Mouse (Mus musculus) heart, embryonic 14.5 days (tissue): ENCODE data around the gene Sema7a. TPM values are rescaled to one million over a fixed set of nuclear protein-coding genes. Genes with fewer than 3 reads are reported as not detected.

ENCODE experiments used
- ATAC-seq: fragments of 200-750 bp; cut with Nextera tagmentation; 2 replicates; pipeline ENCODE4 v1.8.0; 2017; ENCODE audit warnings: low read depth, moderate TSS enrichment; ENCODE audit not compliant: insufficient number of reproducible peaks, insufficient read depth, low FRiP score
- H3K27ac ChIP-seq, 2 experiments: fragments of 200-500 bp in 1 of 2; fragments of 300-500 bp in 1 of 2; sonication (generic) in 1 of 2; replicated peaks in 1 of 2; 2 replicates each; pipeline ENCODE4 v1.5.1; 2012 to 2014; ENCODE audit warnings: low read depth in 2 of 2, low read length in 2 of 2, control low read depth in 1 of 2, mild to moderate bottlenecking in 1 of 2, mixed read lengths in 1 of 2; ENCODE audit not compliant: control insufficient read depth in 1 of 2, insufficient read depth in 1 of 2
- H3K27me3 ChIP-seq: fragments of 300-500 bp; sonication (generic); 2 replicates; pipeline ENCODE4 v1.6.1; 2014; ENCODE audit warnings: mild to moderate bottlenecking, low read length, control low read depth; ENCODE audit not compliant: control insufficient read depth, insufficient read depth
- H3K36me3 ChIP-seq: fragments of 300-500 bp; sonication (generic); 2 replicates; pipeline ENCODE4 v1.6.1; 2014; ENCODE audit warnings: mild to moderate bottlenecking, control low read depth, low read length, mixed read lengths; ENCODE audit not compliant: control insufficient read depth, insufficient read depth
- H3K4me1 ChIP-seq, 2 experiments: fragments of 200-500 bp in 1 of 2; fragments of 300-500 bp in 1 of 2; sonication (generic) in 1 of 2; 2 replicates each; pipeline ENCODE4 v1.6.1; 2012 to 2014; ENCODE audit warnings: low read length in 2 of 2, control low read depth in 1 of 2, mixed read lengths in 1 of 2; ENCODE audit not compliant: control insufficient read depth in 2 of 2, insufficient read depth in 2 of 2
- H3K4me2 ChIP-seq: fragments of 300-500 bp; sonication (generic); 2 replicates; pipeline ENCODE4 v1.6.1; 2014; ENCODE audit warnings: mild to moderate bottlenecking, low read length
- H3K4me3 ChIP-seq, 2 experiments: fragments of 200-500 bp in 1 of 2; fragments of 300-500 bp in 1 of 2; sonication (generic) in 1 of 2; 2 replicates each; pipeline ENCODE4 v1.5.1; 2012 to 2014; ENCODE audit warnings: low read length in 2 of 2, mild to moderate bottlenecking in 2 of 2, control low read depth in 1 of 2, low read depth in 1 of 2, moderate library complexity in 1 of 2; ENCODE audit not compliant: control insufficient read depth in 1 of 2, insufficient read depth in 1 of 2
- H3K9ac ChIP-seq: fragments of 300-500 bp; sonication (generic); 2 replicates; pipeline ENCODE4 v1.6.1; 2014; ENCODE audit warnings: mild to moderate bottlenecking, low read length
- H3K9me3 ChIP-seq: fragments of 300-500 bp; sonication (generic); 2 replicates; pipeline ENCODE4 v1.6.1; 2016; ENCODE audit warnings: low read length, control low read depth; ENCODE audit not compliant: control insufficient read depth
- WGBS: fragments of 180-500 bp; shearing (Covaris S2); extraction: QIAGEN DNeasy Blood & Tissue Kit; methylation state at CpG from one replicate; pipeline ENCODE4 v1.1.7; 2014; 5-methylcytosine and 5-hydroxymethylcytosine counted together
- polyA plus RNA-seq: library from polyadenylated mRNA; unstranded; fragments of >200 nt; fragmentation: Nextera tagmentation; extraction: Ambion mirVana; gene quantifications from 2 replicates; pipeline ENCODE4 v1.2.1, GENCODE M21; 2014

Sema7a gene
- polyA plus RNA-seq, 1 experiment from 2014 or later, result 0.70 TPM

GRCm38 (mm10) chr9:57907206-57907605, 32.7 kb upstream of the Sema7a start:
- Histone ChIP-seq H3K36me3 (no peaks in the 10 kb centered on the region), H3K4me3 (no peak overlapping the region), H3K4me2 (no peak overlapping the region), H3K4me1 (peaks cover 3 to 15% of the 10 kb centered on the region in 2 experiments), H3K9ac (no peak overlapping the region), H3K27ac (no peak overlapping the region), H3K27me3 (no peaks in the 10 kb centered on the region), H3K9me3 (no peaks in the 10 kb centered on the region)
- no peak for ATAC-seq
- WGBS, result 73% methylated on average over 6 of the region's 6 CpGs

DNA sequence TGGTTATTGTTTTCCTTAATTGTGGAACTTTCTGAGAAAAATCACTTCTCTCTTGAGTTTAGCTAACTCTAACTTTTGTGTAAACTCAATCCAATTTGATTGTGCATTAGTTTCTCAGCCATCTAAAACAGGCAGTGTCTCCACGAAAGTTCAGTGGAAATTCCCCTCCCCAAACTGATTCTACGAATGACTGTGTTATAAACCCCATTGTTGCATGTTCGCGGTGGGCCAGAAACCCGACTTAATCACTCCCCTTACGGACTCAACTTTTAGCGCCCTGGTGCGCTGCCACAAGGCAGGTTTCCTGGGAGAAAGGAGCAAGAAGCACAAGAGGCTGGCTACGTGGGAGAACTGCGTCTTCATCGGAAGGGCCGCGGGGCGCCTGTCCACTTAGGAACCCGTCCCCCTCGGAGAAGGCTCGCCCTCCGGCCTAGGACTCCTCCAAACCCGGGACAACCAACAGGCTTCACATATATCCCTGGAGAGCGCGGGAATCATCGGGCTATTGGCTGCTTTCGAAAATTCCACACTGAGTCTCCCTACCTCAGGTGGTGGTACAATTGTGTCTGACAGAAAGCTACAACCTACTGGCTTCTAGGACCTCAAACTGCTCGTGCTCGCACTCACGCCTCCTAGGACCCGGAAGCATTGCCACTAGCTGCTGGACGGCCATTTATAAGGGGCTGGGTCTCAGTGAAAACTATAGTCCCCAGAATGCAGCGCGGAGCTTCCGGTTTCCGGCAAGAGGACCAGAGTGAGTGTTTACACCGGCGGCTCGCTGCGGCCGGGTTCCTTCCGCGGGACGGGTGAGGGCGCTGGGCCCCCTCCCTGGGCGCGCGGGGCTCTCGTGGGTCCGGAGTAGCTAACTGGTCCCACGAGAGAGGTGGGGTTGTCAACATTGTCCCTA, 29.4 kb upstream of the Sema7a start, which contains the start of gene Ubl7:
Ubl7 (plus strand) TSS at position 726 of the 907 bp plus-strand sequence.
- Histone ChIP-seq H3K4me1 (peaks cover 3 to 11% of the 10 kb centered on the region in 2 experiments), H3K4me2 (peak within 1 kb of the TSS; percentile 77), H3K36me3 (peaks cover 26% of the 10 kb centered on the region), H3K4me3 (peak within 1 kb of the TSS; percentile 59 to 61), H3K9me3 (no peaks in the 10 kb centered on the region), H3K27me3 (no peaks in the 10 kb centered on the region), H3K27ac (peak within 1 kb of the TSS; percentile 67 to 83), H3K9ac (peak within 1 kb of the TSS; percentile 85)
- under 1% methylated on average over 47 of the region's 47 CpGs for WGBS
- peak; percentile 87 for ATAC-seq

GRCm38 (mm10) chr9:57912571-57912970, 27.3 kb upstream of the Sema7a start:
- Histone ChIP-seq H3K36me3 (peaks cover 39% of the 10 kb centered on the region), H3K9me3 (no peaks in the 10 kb centered on the region), H3K9ac (no peak overlapping the region), H3K4me3 (no peak overlapping the region), H3K4me2 (no peak overlapping the region), H3K4me1 (peaks cover 3 to 11% of the 10 kb centered on the region in 2 experiments), H3K27me3 (no peaks in the 10 kb centered on the region), H3K27ac (no peak overlapping the region)
- no peak for ATAC-seq
- 91% methylated on average over 5 of the region's 5 CpGs for WGBS

GRCm38 (mm10) chr9:57921491-57922060, 18.3 kb upstream of the Sema7a start:
- Histone ChIP-seq H3K36me3 (peaks cover 92% of the 10 kb centered on the region), H3K4me1 (no peaks in the 10 kb centered on the region)
- WGBS, result 90% methylated on average over 9 of the region's 9 CpGs

GRCm38 (mm10) chr9:57922381-57922780, 17.5 kb upstream of the Sema7a start:
- WGBS, result 89% methylated on average over 5 of the region's 5 CpGs
- no peak overlapping the region for H3K27ac ChIP-seq
- no peak overlapping the region for H3K4me3 ChIP-seq
- H3K4me1 ChIP-seq, result no peaks in the 10 kb centered on the region
- H3K27me3 ChIP-seq, result no peaks in the 10 kb centered on the region
- H3K9me3 ChIP-seq, result no peaks in the 10 kb centered on the region
- no peak for ATAC-seq
- H3K36me3 ChIP-seq, result peaks cover 96% of the 10 kb centered on the region
- no peak overlapping the region for H3K4me2 ChIP-seq
- no peak overlapping the region for H3K9ac ChIP-seq

More at GRCm38 (mm10) chr9:57921491-57922060, 18.3 kb upstream of the Sema7a start:
- Histone ChIP-seq H3K27me3 (no peaks in the 10 kb centered on the region), H3K4me2 (no peak overlapping the region), H3K9ac (no peak overlapping the region), H3K27ac (no peak overlapping the region), H3K9me3 (no peaks in the 10 kb centered on the region), H3K4me3 (no peak overlapping the region)
- no peak for ATAC-seq

DNA sequence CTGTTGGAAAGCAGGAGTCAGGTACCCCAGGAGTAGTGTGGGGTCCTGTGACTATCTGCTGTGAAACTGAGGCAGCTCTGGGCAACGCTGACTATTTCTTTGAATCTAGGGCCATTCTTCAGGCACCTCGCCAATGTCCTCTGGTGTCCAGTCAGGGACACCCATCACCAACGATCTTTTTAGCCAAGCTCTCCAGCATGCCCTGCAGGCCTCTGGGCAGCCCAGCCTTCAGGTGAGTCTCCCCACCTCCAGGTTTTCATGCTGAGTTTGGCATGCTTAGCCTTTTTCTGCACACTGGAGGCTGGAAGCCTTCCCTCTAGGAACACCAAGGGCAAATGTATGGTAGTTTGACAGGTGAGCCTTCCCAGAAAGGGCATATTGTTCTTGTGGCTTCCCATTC, 16.9 kb upstream of the Sema7a start:
- Histone ChIP-seq H3K27me3 (no peaks in the 10 kb centered on the region), H3K9me3 (no peaks in the 10 kb centered on the region), H3K4me2 (no peak overlapping the region), H3K4me1 (no peaks in the 10 kb centered on the region), H3K9ac (no peak overlapping the region), H3K27ac (no peak overlapping the region), H3K4me3 (no peak overlapping the region), H3K36me3 (peaks cover 96% of the 10 kb centered on the region)
- no peak for ATAC-seq
- WGBS, result 91% methylated on average over 3 of the region's 3 CpGs

DNA sequence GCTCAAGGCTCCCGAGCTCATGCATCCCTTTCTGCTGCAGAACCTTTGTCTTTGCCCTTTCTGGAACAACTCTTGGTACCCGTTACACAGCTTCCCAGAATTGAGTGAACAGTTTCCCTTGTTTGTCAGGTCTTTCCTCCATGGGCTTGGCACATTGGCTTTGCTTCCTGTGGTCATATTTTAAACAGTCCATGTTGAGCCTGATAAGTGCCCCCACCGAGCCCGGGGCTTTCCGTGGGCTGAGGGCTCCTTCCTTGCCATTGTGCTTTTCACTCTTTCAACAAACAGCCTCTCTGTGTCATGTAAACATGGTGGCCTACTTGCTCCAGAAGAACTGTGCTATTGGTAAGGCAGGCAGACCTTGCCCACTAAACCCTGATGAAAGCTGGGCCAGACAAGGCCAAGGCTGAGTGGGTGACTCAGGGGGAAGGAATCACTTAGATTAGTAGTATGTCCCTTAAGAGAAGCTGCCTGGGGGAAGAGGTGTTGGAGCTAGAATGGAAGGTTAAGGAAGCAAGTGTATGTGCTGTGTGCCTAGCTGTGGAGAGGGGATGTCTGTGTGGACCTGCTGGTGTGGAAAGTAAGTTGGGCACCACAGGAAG, 8.6 kb upstream of the Sema7a start:
- ATAC-seq, result no peak
- Histone ChIP-seq H3K4me3 (no peak overlapping the region), H3K27ac (no peak overlapping the region), H3K4me2 (no peak overlapping the region), H3K4me1 (no peaks in the 10 kb centered on the region), H3K36me3 (peaks cover 45% of the 10 kb centered on the region), H3K27me3 (no peaks in the 10 kb centered on the region), H3K9ac (no peak overlapping the region), H3K9me3 (no peaks in the 10 kb centered on the region)
- 67% methylated on average over 5 of the region's 5 CpGs for WGBS
